ENCODE assay signal across 16 mouse cellular contexts in genomic region chr2:34481401-34481800, GRCm38 (mm10).
DNase-seq lines count a peak whose midpoint lies in the region; ATAC-seq and TF ChIP-seq lines count a peak whose summit lies in the region.
"Had no signal": no experiment of that assay in that cellular context is flagged by ENCODE, and none has a peak within 500 bp of the region (broad histone marks: within the 10 kb centered on the region; RNA-seq: fewer than 3 reads in every experiment).

No protein-coding gene starts in this region.

- peak overlapping the region; percentile 47; the same call in 1 of the 2 replicates for H3K27ac ChIP-seq in hindbrain, embryonic 10.5 days
- H3K27ac ChIP-seq in hindbrain, postnatal 0 days: no peak overlapping the region
- H3K27ac ChIP-seq in hindbrain, embryonic 11.5 days (ENCODE audit: low read depth, low read length): peak overlapping the region; percentile 18
- H3K27ac ChIP-seq in intestine, embryonic 15.5 days: peak overlapping the region; percentile 51; the same call in 1 of the 2 replicates
- 0 out of 2 replicates have a peak overlapping the region, but pooled peaks have one; percentile 12 for H3K27ac ChIP-seq in midbrain, postnatal 0 days (ENCODE audit: low read depth, low read length)
- H3K27ac ChIP-seq: embryonic facial prominence, embryonic 12.5 days; heart, embryonic 15.5 days; liver, embryonic 14.5 days had no signal

- no peak overlapping the region for H3K9ac ChIP-seq in hindbrain, postnatal 0 days (replicated peaks; ENCODE audit: low read length)
- H3K9ac ChIP-seq in hindbrain, embryonic 11.5 days (ENCODE audit: low read depth, low read length): no peak overlapping the region
- H3K9ac ChIP-seq in intestine, embryonic 15.5 days: no peak overlapping the region
- H3K9ac ChIP-seq in midbrain, postnatal 0 days (replicated peaks; ENCODE audit: low read length, poor library complexity, severe bottlenecking): 0 out of 2 replicates have a peak overlapping the region, but pooled peaks have one; percentile 24
- H3K9ac ChIP-seq: embryonic facial prominence, embryonic 12.5 days; heart, embryonic 15.5 days; liver, embryonic 14.5 days had no signal

- no peaks in the 10 kb centered on the region for H3K9me3 ChIP-seq in hindbrain, embryonic 10.5 days
- no peaks in the 10 kb centered on the region for H3K9me3 ChIP-seq in hindbrain, postnatal 0 days (ENCODE audit: low read length)
- no peaks in the 10 kb centered on the region for H3K9me3 ChIP-seq in hindbrain, embryonic 11.5 days (ENCODE audit: control insufficient read depth, low read length)
- H3K9me3 ChIP-seq in intestine, embryonic 15.5 days: no peaks in the 10 kb centered on the region
- no peaks in the 10 kb centered on the region for H3K9me3 ChIP-seq in midbrain, postnatal 0 days (ENCODE audit: low read length)
- H3K9me3 ChIP-seq: embryonic facial prominence, embryonic 12.5 days; heart, embryonic 15.5 days; megakaryocyte, embryonic 14.5 days had no signal

- H3K4me2 ChIP-seq in hindbrain, postnatal 0 days (ENCODE audit: low read depth, low read length): no peak overlapping the region
- H3K4me2 ChIP-seq in hindbrain, embryonic 11.5 days (replicated peaks; ENCODE audit: low read depth, low read length): no peak overlapping the region
- H3K4me2 ChIP-seq in intestine, embryonic 15.5 days (replicated peaks): 0 out of 2 replicates have a peak overlapping the region, but pooled peaks have one; percentile 3
- H3K4me2 ChIP-seq in midbrain, postnatal 0 days (ENCODE audit: low read depth, low read length, poor library complexity, severe bottlenecking): no peak overlapping the region
- H3K4me2 ChIP-seq: embryonic facial prominence, embryonic 12.5 days; heart, embryonic 15.5 days had no signal

- H3K36me3 ChIP-seq in hindbrain, embryonic 10.5 days: no peaks in the 10 kb centered on the region
- H3K36me3 ChIP-seq in hindbrain, postnatal 0 days (ENCODE audit: insufficient read depth, low read length): no peaks in the 10 kb centered on the region
- H3K36me3 ChIP-seq in hindbrain, embryonic 11.5 days (ENCODE audit: control insufficient read depth, insufficient read depth, low read length): no peaks in the 10 kb centered on the region
- H3K36me3 ChIP-seq in intestine, embryonic 15.5 days: no peaks in the 10 kb centered on the region; the same call in 1 of the 2 replicates
- H3K36me3 ChIP-seq in midbrain, postnatal 0 days (ENCODE audit: insufficient read depth, low read length): no peaks in the 10 kb centered on the region
- H3K36me3 ChIP-seq: embryonic facial prominence, embryonic 12.5 days; heart, embryonic 15.5 days had no signal

- DNase-seq in hindbrain, embryonic 10.5 days (ENCODE audit: low spot score): no peak
- no peak for DNase-seq in hindbrain, postnatal 0 days (ENCODE audit: low spot score)
- DNase-seq in hindbrain, embryonic 11.5 days (ENCODE audit: low spot score): no peak
- no peak for DNase-seq in midbrain, postnatal 0 days (ENCODE audit: low spot score)
- DNase-seq in Muller cell, postnatal 12 days (ENCODE audit: inconsistent ontology term): no peak
- DNase-seq in embryo, embryonic 10 days (ENCODE audit: low spot score): no peak
- DNase-seq: B cell, adult 2 months; cerebellum, postnatal 25 days; kidney, adult 11 months had no signal

- H3K4me3 ChIP-seq in hindbrain, embryonic 10.5 days: no peak overlapping the region
- H3K4me3 ChIP-seq in hindbrain, postnatal 0 days (ENCODE audit: low read length): no peak overlapping the region
- no peak overlapping the region for H3K4me3 ChIP-seq in hindbrain, embryonic 11.5 days (ENCODE audit: low read depth, low read length)
- no peak overlapping the region for H3K4me3 ChIP-seq in intestine, embryonic 15.5 days (replicated peaks)
- no peak overlapping the region for H3K4me3 ChIP-seq in midbrain, postnatal 0 days (ENCODE audit: low read depth, low read length)
- H3K4me3 ChIP-seq: embryonic facial prominence, embryonic 12.5 days; heart, embryonic 15.5 days; megakaryocyte, embryonic 14.5 days had no signal

- peaks cover 19% of the 10 kb centered on the region for H3K4me1 ChIP-seq in hindbrain, embryonic 10.5 days (replicated peaks)
- H3K4me1 ChIP-seq in hindbrain, postnatal 0 days (ENCODE audit: insufficient read depth, low read length): no peaks in the 10 kb centered on the region; the same call in 1 of the 2 replicates
- no peaks in the 10 kb centered on the region for H3K4me1 ChIP-seq in hindbrain, embryonic 11.5 days (replicated peaks; ENCODE audit: control insufficient read depth, insufficient read depth, low read length)
- H3K4me1 ChIP-seq in intestine, embryonic 15.5 days (replicated peaks): 0 out of 2 replicates have a peak, but pooled peaks cover 3% of the 10 kb centered on the region
- peaks cover 4% of the 10 kb centered on the region for H3K4me1 ChIP-seq in midbrain, postnatal 0 days (ENCODE audit: insufficient read depth, low read length)
- H3K4me1 ChIP-seq: heart, embryonic 15.5 days had no signal

- no peak for TF ChIP-seq CTCF in hindbrain, postnatal 0 days (IDR thresholded peaks at IDR 0.05; ENCODE audit: low read depth)
- TF ChIP-seq CTCF in midbrain, postnatal 0 days (IDR thresholded peaks at IDR 0.05): no peak

- WGBS in hindbrain, embryonic 10.5 days: 58% methylated on average over 4 of the region's 4 CpGs
- WGBS in hindbrain, postnatal 0 days: 38% methylated on average over 4 of the region's 4 CpGs
- 54% methylated on average over 4 of the region's 4 CpGs for WGBS in hindbrain, embryonic 11.5 days
- 41% methylated on average over 4 of the region's 4 CpGs for WGBS in intestine, embryonic 15.5 days
- WGBS in midbrain, postnatal 0 days: 27% methylated on average over 4 of the region's 4 CpGs

- ATAC-seq in hindbrain, postnatal 0 days: no peak
- ATAC-seq in hindbrain, embryonic 11.5 days (ENCODE audit: low FRiP score): no peak
- peak; percentile 67 for ATAC-seq in intestine, embryonic 15.5 days
- no peak for ATAC-seq in midbrain, postnatal 0 days (ENCODE audit: low FRiP score)
- no peak for ATAC-seq in granulocyte monocyte progenitor cell, adult 5-6 weeks (replicated peaks; ENCODE audit: poor library complexity, severe bottlenecking)
- ATAC-seq: lung, postnatal 0 days had no signal

- H3K27me3 ChIP-seq in hindbrain, embryonic 10.5 days (ENCODE audit: insufficient read depth, poor library complexity, severe bottlenecking): no peaks in the 10 kb centered on the region
- no peaks in the 10 kb centered on the region for H3K27me3 ChIP-seq in hindbrain, postnatal 0 days (ENCODE audit: insufficient read depth, low read length)
- no peaks in the 10 kb centered on the region for H3K27me3 ChIP-seq in hindbrain, embryonic 11.5 days (ENCODE audit: control insufficient read depth, insufficient read depth, low read length)
- no peaks in the 10 kb centered on the region for H3K27me3 ChIP-seq in intestine, embryonic 15.5 days (replicated peaks)
- no peaks in the 10 kb centered on the region for H3K27me3 ChIP-seq in midbrain, postnatal 0 days (ENCODE audit: insufficient read depth, low read length)
- H3K27me3 ChIP-seq: embryonic facial prominence, embryonic 12.5 days; heart, embryonic 15.5 days; megakaryocyte, embryonic 14.5 days had no signal
